Mouse (Mus musculus) heart, embryonic 14.5 days (tissue): ENCODE measurements around the gene Gm340. TPM values are rescaled to one million over a fixed set of nuclear protein-coding genes. Genes with fewer than 3 reads are reported as not detected.

Experiments used
- ATAC-seq: fragments of 200-750 bp; cut with Nextera tagmentation; 2 replicates; pipeline ENCODE4 v1.8.0; 2017; ENCODE audit warnings: low read depth, moderate TSS enrichment; ENCODE audit not compliant: insufficient number of reproducible peaks, insufficient read depth, low FRiP score
- H3K27ac ChIP-seq, 2 experiments: fragments of 200-500 bp in 1 of 2; fragments of 300-500 bp in 1 of 2; sonication (generic) in 1 of 2; replicated peaks in 1 of 2; 2 replicates each; pipeline ENCODE4 v1.5.1; 2012 to 2014; ENCODE audit warnings: low read depth in 2 of 2, low read length in 2 of 2, control low read depth in 1 of 2, mild to moderate bottlenecking in 1 of 2, mixed read lengths in 1 of 2; ENCODE audit not compliant: control insufficient read depth in 1 of 2, insufficient read depth in 1 of 2
- H3K27me3 ChIP-seq: fragments of 300-500 bp; sonication (generic); 2 replicates; pipeline ENCODE4 v1.6.1; 2014; ENCODE audit warnings: mild to moderate bottlenecking, low read length, control low read depth; ENCODE audit not compliant: control insufficient read depth, insufficient read depth
- H3K36me3 ChIP-seq: fragments of 300-500 bp; sonication (generic); 2 replicates; pipeline ENCODE4 v1.6.1; 2014; ENCODE audit warnings: mild to moderate bottlenecking, control low read depth, low read length, mixed read lengths; ENCODE audit not compliant: control insufficient read depth, insufficient read depth
- H3K4me1 ChIP-seq, 2 experiments: fragments of 200-500 bp in 1 of 2; fragments of 300-500 bp in 1 of 2; sonication (generic) in 1 of 2; 2 replicates each; pipeline ENCODE4 v1.6.1; 2012 to 2014; ENCODE audit warnings: low read length in 2 of 2, control low read depth in 1 of 2, mixed read lengths in 1 of 2; ENCODE audit not compliant: control insufficient read depth in 2 of 2, insufficient read depth in 2 of 2
- H3K4me2 ChIP-seq: fragments of 300-500 bp; sonication (generic); 2 replicates; pipeline ENCODE4 v1.6.1; 2014; ENCODE audit warnings: mild to moderate bottlenecking, low read length
- H3K4me3 ChIP-seq, 2 experiments: fragments of 200-500 bp in 1 of 2; fragments of 300-500 bp in 1 of 2; sonication (generic) in 1 of 2; 2 replicates each; pipeline ENCODE4 v1.5.1; 2012 to 2014; ENCODE audit warnings: low read length in 2 of 2, mild to moderate bottlenecking in 2 of 2, control low read depth in 1 of 2, low read depth in 1 of 2, moderate library complexity in 1 of 2; ENCODE audit not compliant: control insufficient read depth in 1 of 2, insufficient read depth in 1 of 2
- H3K9ac ChIP-seq: fragments of 300-500 bp; sonication (generic); 2 replicates; pipeline ENCODE4 v1.6.1; 2014; ENCODE audit warnings: mild to moderate bottlenecking, low read length
- H3K9me3 ChIP-seq: fragments of 300-500 bp; sonication (generic); 2 replicates; pipeline ENCODE4 v1.6.1; 2016; ENCODE audit warnings: low read length, control low read depth; ENCODE audit not compliant: control insufficient read depth
- WGBS: fragments of 180-500 bp; shearing (Covaris S2); extraction: QIAGEN DNeasy Blood & Tissue Kit; methylation state at CpG from one replicate; pipeline ENCODE4 v1.1.7; 2014; 5-methylcytosine and 5-hydroxymethylcytosine counted together
- polyA plus RNA-seq: library from polyadenylated mRNA; unstranded; fragments of >200 nt; fragmentation: Nextera tagmentation; extraction: Ambion mirVana; gene quantifications from 2 replicates; pipeline ENCODE4 v1.2.1, GENCODE M21; 2014

Gm340 gene
- polyA plus RNA-seq, 1 experiment from 2014 or later, result 2.9 TPM

GRCm38 (mm10) chr19:41573700-41574099 lies 8.5 kb upstream of the Gm340 start:
- H3K9me3 ChIP-seq, result no peaks in the 10 kb centered on the region
- no peaks in the 10 kb centered on the region for H3K27me3 ChIP-seq
- no peak for ATAC-seq
- WGBS, result 94% methylated on average over 2 of the region's 2 CpGs
- no peaks in the 10 kb centered on the region for H3K4me1 ChIP-seq
- no peak overlapping the region for H3K4me2 ChIP-seq
- no peak overlapping the region for H3K27ac ChIP-seq
- no peak overlapping the region for H3K4me3 ChIP-seq
- H3K9ac ChIP-seq, result no peak overlapping the region
- H3K36me3 ChIP-seq, result no peaks in the 10 kb centered on the region

GRCm38 (mm10) chr19:41577576-41577975 lies 4.6 kb upstream of the Gm340 start:
- no peak overlapping the region for H3K9ac ChIP-seq
- no peak overlapping the region for H3K4me3 ChIP-seq
- H3K4me1 ChIP-seq, result no peaks in the 10 kb centered on the region
- H3K27ac ChIP-seq, result no peak overlapping the region
- no peaks in the 10 kb centered on the region for H3K27me3 ChIP-seq
- no peak for ATAC-seq
- no peaks in the 10 kb centered on the region for H3K9me3 ChIP-seq
- H3K4me2 ChIP-seq, result no peak overlapping the region
- H3K36me3 ChIP-seq, result peaks cover 11% of the 10 kb centered on the region

- no peak overlapping the region for H3K27ac ChIP-seq
- no peak for ATAC-seq
- H3K9ac ChIP-seq, result no peak overlapping the region
- peaks cover 29% of the 10 kb centered on the region for H3K36me3 ChIP-seq
- WGBS, result 86% methylated on average over 4 of the region's 4 CpGs
- no peak overlapping the region for H3K4me3 ChIP-seq
- no peaks in the 10 kb centered on the region for H3K4me1 ChIP-seq
- H3K27me3 ChIP-seq, result no peaks in the 10 kb centered on the region
- H3K9me3 ChIP-seq, result no peaks in the 10 kb centered on the region
- no peak overlapping the region for H3K4me2 ChIP-seq
Observed at GRCm38 (mm10) chr19:41579311-41579920, 2.8 kb upstream of the Gm340 start.

- Histone ChIP-seq H3K36me3 (peaks cover 53% of the 10 kb centered on the region), H3K9me3 (no peaks in the 10 kb centered on the region), H3K27ac (no peak overlapping the region), H3K4me1 (no peaks in the 10 kb centered on the region), H3K4me3 (no peak overlapping the region), H3K27me3 (no peaks in the 10 kb centered on the region), H3K9ac (no peak overlapping the region), H3K4me2 (no peak overlapping the region)
- WGBS, result 98% methylated on average over 5 of the region's 5 CpGs
- ATAC-seq, result no peak
Observed at GRCm38 (mm10) chr19:41582918-41583514, 846 bp downstream of the Gm340 start.

- Histone ChIP-seq H3K9ac (no peak overlapping the region), H3K4me2 (no peak overlapping the region), H3K4me1 (0 out of 4 replicates have a peak, but pooled peaks cover 0 to 4% of the 10 kb centered on the region in 2 experiments), H3K27ac (no peak overlapping the region), H3K9me3 (no peaks in the 10 kb centered on the region), H3K36me3 (peaks cover 51% of the 10 kb centered on the region), H3K4me3 (no peak overlapping the region), H3K27me3 (no peaks in the 10 kb centered on the region)
- no peak for ATAC-seq
- 93% methylated on average over 10 of the region's 10 CpGs for WGBS
Observed at GRCm38 (mm10) chr19:41586752-41587151, 4.6 kb downstream of the Gm340 start.

- Histone ChIP-seq H3K4me2 (no peak overlapping the region), H3K27ac (no peak overlapping the region), H3K9me3 (no peaks in the 10 kb centered on the region), H3K9ac (no peak overlapping the region), H3K4me3 (no peak overlapping the region), H3K4me1 (peaks cover 5 to 8% of the 10 kb centered on the region in 2 experiments; a peak in 2 of 4 replicates), H3K27me3 (no peaks in the 10 kb centered on the region), H3K36me3 (peaks cover 42% of the 10 kb centered on the region)
- no peak for ATAC-seq
- 82% methylated on average over 20 of the region's 20 CpGs for WGBS
Observed at GRCm38 (mm10) chr19:41587431-41588222, 5.5 kb downstream of the Gm340 start.

- Histone ChIP-seq H3K4me1 (peaks cover 5 to 8% of the 10 kb centered on the region in 2 experiments; a peak in 2 of 4 replicates), H3K4me2 (no peak overlapping the region), H3K27ac (no peak overlapping the region), H3K9me3 (no peaks in the 10 kb centered on the region), H3K4me3 (no peak overlapping the region), H3K27me3 (no peaks in the 10 kb centered on the region), H3K9ac (no peak overlapping the region), H3K36me3 (peaks cover 28% of the 10 kb centered on the region)
- WGBS, result 79% methylated on average over 7 of the region's 7 CpGs
- no peak for ATAC-seq
Observed at GRCm38 (mm10) chr19:41589026-41589425, 6.9 kb downstream of the Gm340 start.
